Mouse (Mus musculus) thymus, postnatal 14 days (tissue): ENCODE measurements around the gene Fbxo7.

Experiments used
- DNase-seq: peaks from one replicate; pipeline ENCODE4 v3.0.0; 2021

The Fbxo7 gene

DNA sequence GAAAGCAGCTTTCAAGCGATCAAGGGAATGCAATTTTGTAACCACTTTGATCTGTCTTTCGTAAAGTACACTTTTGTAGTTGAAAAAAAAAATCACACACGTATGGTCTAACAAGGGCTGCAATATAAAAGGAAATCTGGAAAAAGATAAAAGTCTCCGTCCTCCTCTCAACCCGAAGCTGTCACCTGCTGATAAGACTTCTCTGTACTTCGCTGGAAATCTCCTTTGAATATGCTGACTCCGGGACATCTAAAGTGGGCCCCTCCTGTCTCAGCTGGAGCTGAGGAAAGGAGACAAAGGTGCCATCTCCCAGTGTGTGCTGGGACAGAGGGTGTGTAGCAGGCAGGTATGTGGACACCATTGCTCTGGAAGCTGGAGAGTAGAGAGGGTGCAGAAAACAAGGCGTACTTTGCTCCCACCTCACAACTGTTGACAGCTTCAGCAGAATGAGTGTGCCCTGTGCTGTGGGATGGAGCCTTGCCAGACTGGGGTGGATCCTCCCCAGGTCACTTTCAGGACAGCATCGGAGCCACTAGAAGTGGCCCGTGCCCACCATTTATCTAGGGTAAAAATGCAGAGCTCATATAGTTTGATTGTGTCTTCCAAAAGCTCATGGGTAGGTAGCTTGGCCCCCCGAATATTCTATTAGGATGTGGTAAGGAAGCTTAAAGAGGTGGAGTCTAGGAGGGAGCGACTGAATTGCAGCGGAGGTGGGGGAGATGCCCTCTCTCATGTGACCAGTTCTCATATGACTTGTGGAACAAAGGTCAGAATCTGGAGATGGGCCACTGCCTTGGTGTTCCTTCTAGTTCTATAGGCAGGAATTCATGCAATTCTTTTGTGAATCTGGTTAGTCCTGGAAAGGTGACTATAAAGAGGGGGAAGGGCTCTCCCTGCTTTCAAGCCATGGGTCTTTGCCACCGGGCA, 71.6 kb downstream of the Fbxo7 start:
- DNase-seq: no peak

GRCm38 (mm10) chr10:86098363-86098762, 76.6 kb downstream of the Fbxo7 start:
- DNase-seq: no peak

DNA sequence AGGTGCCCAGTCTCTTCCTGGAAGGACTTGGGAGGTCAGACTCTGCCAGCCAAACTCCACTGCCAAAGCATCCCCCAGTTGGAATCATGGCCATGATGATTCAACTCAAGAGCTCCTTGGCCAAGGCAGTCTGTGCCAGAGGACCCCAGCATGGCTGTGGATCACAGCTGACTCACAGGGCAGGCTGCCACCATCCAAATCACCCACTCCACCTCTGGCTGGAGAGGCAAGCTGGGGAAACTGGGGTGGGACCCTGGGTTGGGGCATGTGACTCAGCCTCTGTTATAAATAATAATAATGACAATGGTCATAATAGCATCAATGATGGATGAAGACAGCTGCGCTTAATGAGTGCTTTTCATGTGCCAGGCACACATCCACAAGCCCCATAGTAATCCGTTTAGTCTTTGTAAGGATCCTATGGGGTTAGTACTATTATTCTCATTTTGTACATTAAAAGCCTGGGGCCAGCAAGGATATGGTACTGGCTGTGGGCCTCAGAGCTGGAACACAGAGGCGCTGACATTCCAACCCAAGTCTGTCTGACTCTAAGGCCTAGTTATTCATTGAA, 78.6 kb downstream of the Fbxo7 start:
- DNase-seq: no peak
